Mouse (Mus musculus) forebrain, postnatal 0 days (tissue): ENCODE measurements around the gene Hoxa6. TPM values are rescaled to one million over a fixed set of nuclear protein-coding genes. Genes with fewer than 3 reads are reported as not detected.

Experiments
- ATAC-seq: fragments of 200-750 bp; cut with Nextera tagmentation; 2 replicates; pipeline ENCODE4 v1.8.0; 2017; ENCODE audit warnings: mild to moderate bottlenecking, moderate library complexity
- DNase-seq: peaks from one replicate; pipeline ENCODE4 v3.0.0-alpha.2; 2015
- H3K27ac ChIP-seq: fragments of 300-500 bp; sonication (generic); 2 replicates; pipeline ENCODE4 v1.5.1; 2014; ENCODE audit warnings: low read depth, mild to moderate bottlenecking, antibody characterized with exemption, low read length, moderate library complexity, mixed read lengths
- H3K27me3 ChIP-seq: fragments of 300-500 bp; sonication (generic); 2 replicates; pipeline ENCODE4 v1.6.1; 2014; ENCODE audit warnings: mild to moderate bottlenecking, low read length, mixed read lengths; ENCODE audit not compliant: insufficient read depth
- H3K36me3 ChIP-seq: fragments of 300-500 bp; sonication (generic); 2 replicates; pipeline ENCODE4 v1.6.1; 2014; ENCODE audit warnings: mild to moderate bottlenecking, moderate library complexity; ENCODE audit not compliant: insufficient read depth
- H3K4me1 ChIP-seq: fragments of 300-500 bp; sonication (generic); 2 replicates; pipeline ENCODE4 v1.6.1; 2014; ENCODE audit warnings: antibody characterized with exemption; ENCODE audit not compliant: insufficient read depth
- H3K4me2 ChIP-seq: fragments of 300-500 bp; sonication (generic); 2 replicates; pipeline ENCODE4 v1.6.1; 2014; ENCODE audit warnings: low read depth, mild to moderate bottlenecking, moderate library complexity
- H3K4me3 ChIP-seq: fragments of 300-500 bp; sonication (generic); 2 replicates; pipeline ENCODE4 v1.5.1; 2014; ENCODE audit warnings: low read depth, low read length, mixed read lengths
- H3K9ac ChIP-seq: fragments of 300-500 bp; sonication (generic); 2 replicates; pipeline ENCODE4 v1.6.1; 2014; ENCODE audit warnings: mild to moderate bottlenecking
- H3K9me3 ChIP-seq: fragments of 300-500 bp; sonication (generic); 2 replicates; pipeline ENCODE4 v1.6.1; 2016; ENCODE audit warnings: low read length
- CTCF ChIP-seq: sonication (generic); IDR thresholded peaks from 2 replicates; pipeline ENCODE4 v1.5.1; 2016; ENCODE audit warnings: antibody characterized with exemption, control low read depth, low read depth
- WGBS: fragments of 180-500 bp; shearing (Covaris S2); extraction: QIAGEN DNeasy Blood & Tissue Kit; methylation state at CpG from one replicate; pipeline ENCODE4 v1.1.7; 2014; 5-methylcytosine and 5-hydroxymethylcytosine counted together
- polyA plus RNA-seq: library from polyadenylated mRNA; unstranded; fragments of >200 nt; fragmentation: Nextera tagmentation; extraction: Ambion mirVana; gene quantifications from 2 replicates; pipeline ENCODE4 v1.2.1, GENCODE M21; 2015
- total RNA-seq: library from RNA; depleted of rRNA; stranded (reverse); fragments of >200 nt; gene quantifications from 2 replicates; pipeline ENCODE4 v1.2.3, GENCODE M21; 2014

The Hoxa6 gene
- total and polyA plus RNA-seq, 2 experiments from 2014 or later, result not detected

DNA sequence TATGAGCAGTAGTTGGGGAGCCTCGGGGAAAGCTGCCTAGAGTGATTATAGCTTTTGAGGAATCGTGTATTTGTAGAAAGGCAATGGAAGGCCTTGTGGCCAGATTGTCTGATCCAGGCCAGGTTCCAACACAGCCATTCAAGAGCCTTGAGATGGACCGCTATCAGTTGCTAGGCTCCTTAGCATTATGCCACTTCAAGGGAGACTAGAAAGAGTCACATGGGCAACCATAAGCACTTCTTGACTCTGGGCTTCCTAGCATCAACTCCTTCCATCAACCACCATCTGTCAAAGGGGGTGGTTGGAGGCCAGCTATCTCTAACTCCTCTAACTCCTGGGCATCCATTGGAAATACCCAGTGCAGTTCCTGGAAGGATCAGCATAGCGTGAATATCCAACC, 41.3 kb upstream of the Hoxa6 start:
- Histone ChIP-seq H3K4me2 (no peak overlapping the region), H3K27me3 (peaks cover 93% of the 10 kb centered on the region), H3K9me3 (no peaks in the 10 kb centered on the region), H3K4me3 (no peak overlapping the region), H3K36me3 (no peaks in the 10 kb centered on the region), H3K4me1 (no peaks in the 10 kb centered on the region), H3K9ac (no peak overlapping the region), H3K27ac (no peak overlapping the region)
- 2% methylated on average over 4 of the region's 4 CpGs for WGBS
- DNase-seq, result no peak
- no peak for ATAC-seq
- TF ChIP-seq CTCF, result no peak

DNA sequence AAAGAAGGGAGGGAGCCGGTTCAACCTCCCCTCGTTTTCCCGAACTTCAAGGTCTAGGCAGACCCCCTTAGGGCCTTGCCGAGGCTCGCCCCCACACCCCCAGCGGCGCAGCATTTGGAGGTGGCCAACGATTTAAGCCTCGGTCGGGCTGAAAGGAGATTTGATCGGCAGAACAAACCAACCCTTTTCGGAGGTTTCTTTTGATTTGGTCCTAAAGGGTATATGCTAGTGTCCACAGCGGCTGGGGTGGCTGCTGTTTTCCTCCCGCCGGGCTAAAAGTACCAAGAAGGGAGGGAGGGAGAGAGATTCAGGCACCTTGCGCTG, 40.9 kb upstream of the Hoxa6 start:
- no peak for DNase-seq
- peaks cover 94% of the 10 kb centered on the region for H3K27me3 ChIP-seq
- no peak overlapping the region for H3K27ac ChIP-seq
- H3K4me2 ChIP-seq, result no peak overlapping the region
- H3K36me3 ChIP-seq, result no peaks in the 10 kb centered on the region
- no peaks in the 10 kb centered on the region for H3K4me1 ChIP-seq
- no peak for ATAC-seq
- H3K9me3 ChIP-seq, result no peaks in the 10 kb centered on the region
- no peak for TF ChIP-seq CTCF
- H3K9ac ChIP-seq, result no peak overlapping the region
- WGBS, result 2% methylated on average over 16 of the region's 16 CpGs
- no peak overlapping the region for H3K4me3 ChIP-seq

DNA sequence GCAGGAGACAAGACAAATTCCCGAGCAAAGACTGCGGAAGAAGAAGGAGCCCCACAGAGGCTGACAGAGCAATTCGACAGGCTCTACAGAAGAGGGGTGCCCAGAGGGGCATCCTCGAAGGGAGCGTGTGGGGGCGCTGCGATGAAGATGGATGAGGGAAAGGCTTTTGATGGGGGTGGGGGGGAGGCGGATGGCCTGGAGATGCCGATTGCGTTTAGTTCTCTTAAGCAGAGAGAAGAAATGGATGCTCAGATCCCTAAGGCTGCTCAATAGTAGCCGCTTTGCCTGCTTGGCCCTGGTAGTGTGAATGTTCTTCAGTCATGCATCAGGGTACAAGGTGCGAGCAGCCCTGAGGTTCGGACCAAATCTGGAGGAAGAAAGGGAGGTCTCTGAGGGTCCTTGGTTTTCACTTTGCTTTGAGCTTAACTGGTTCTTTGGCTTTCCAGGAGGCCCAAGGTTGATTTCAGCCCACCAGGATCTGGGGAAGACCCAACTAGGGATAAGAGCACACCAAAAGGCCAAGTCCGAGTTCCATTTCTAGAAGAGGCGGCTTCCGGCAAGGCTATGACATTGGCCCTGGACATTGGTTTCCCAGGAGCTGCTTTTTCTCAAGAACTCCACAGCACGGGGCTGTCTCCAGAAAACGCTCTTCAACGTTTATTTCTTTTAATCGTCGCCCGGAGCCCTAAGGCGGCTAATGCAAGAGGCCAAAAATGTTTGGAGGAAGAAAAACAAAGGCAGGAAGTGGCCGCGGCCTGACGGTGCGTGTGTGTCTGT, 40.3 kb upstream of the Hoxa6 start:
- DNase-seq (no peak), ATAC-seq (no peak)
- peaks cover 95% of the 10 kb centered on the region for H3K27me3 ChIP-seq
- H3K4me1 ChIP-seq, result no peaks in the 10 kb centered on the region
- H3K9me3 ChIP-seq, result no peaks in the 10 kb centered on the region
- WGBS, result 3% methylated on average over 27 of the region's 27 CpGs
- H3K27ac ChIP-seq, result no peak overlapping the region
- no peak overlapping the region for H3K4me3 ChIP-seq
- no peaks in the 10 kb centered on the region for H3K36me3 ChIP-seq
- H3K4me2 ChIP-seq, result no peak overlapping the region
- no peak overlapping the region for H3K9ac ChIP-seq
- TF ChIP-seq CTCF, result no peak

DNA sequence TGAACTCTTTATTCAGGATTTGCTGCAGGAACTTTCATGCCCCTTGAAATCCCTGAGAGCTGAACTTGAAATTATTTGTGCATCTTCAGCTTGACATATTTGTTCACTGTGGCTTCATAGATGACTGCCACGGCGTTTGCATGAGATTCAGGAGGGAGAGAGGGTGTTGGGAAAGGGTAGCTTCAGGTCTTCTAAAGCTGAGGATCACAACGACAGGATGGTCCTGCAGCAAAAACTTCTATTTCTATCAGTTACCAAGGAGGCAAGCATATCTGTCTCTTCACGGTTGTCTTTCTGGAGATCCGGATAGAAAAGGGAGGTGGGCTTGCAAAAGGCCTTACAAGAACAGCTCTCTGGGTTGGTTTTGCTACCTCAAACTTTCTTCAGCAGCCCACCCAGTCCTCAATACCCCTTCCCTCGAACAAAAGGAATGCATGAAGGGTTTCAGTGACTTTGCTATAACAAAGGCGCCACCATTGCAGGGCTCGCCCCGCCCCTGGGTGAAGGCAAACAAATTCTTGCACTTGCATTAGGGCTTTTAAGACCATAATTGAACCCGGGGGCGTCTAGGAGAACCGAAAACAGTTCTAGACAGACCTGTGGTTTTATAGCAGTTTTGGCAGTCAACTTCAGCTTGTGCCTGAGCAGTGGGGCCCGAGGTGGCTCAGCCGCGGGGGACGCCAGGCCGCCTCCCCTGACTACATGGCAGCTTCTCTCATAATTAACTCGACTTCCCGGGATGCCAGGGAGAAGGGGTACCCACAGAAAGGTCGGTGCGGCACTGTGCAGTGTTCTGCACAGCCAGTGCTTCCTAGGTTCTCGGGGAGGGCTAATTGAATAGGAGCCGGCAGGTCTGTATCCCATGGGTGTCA, 39.5 kb upstream of the Hoxa6 start:
- Histone ChIP-seq H3K4me3 (no peak overlapping the region), H3K36me3 (no peaks in the 10 kb centered on the region), H3K4me1 (no peaks in the 10 kb centered on the region), H3K9me3 (no peaks in the 10 kb centered on the region), H3K9ac (no peak overlapping the region), H3K27ac (no peak overlapping the region), H3K27me3 (peaks cover 95% of the 10 kb centered on the region), H3K4me2 (no peak overlapping the region)
- no peak for TF ChIP-seq CTCF
- ATAC-seq (no peak), DNase-seq (no peak)
- WGBS, result 3% methylated on average over 23 of the region's 23 CpGs

DNA sequence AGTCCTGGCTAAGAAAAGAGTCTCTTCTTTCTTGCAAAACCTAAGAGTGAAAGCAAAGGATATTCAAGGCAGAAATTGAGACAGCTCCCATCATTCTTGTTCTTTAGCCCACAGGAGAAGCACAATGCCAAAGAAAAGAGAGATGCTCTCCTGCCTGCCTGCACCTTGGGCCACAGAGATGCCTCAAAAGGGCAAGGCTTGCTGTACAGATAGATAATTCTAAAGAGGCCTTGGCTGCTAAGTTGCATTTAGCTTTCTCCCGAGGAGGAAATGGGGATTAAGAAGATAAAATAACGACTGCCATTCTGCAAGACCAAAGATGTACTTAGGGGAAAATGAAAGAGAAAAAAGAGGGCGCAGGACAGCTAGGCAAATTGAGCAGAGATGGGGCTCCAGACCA, 38.4 kb upstream of the Hoxa6 start:
- Histone ChIP-seq H3K9me3 (no peaks in the 10 kb centered on the region), H3K4me1 (no peaks in the 10 kb centered on the region), H3K27me3 (peaks cover 97% of the 10 kb centered on the region), H3K4me2 (no peak overlapping the region), H3K4me3 (no peak overlapping the region), H3K36me3 (no peaks in the 10 kb centered on the region), H3K9ac (no peak overlapping the region), H3K27ac (no peak overlapping the region)
- DNase-seq (no peak), ATAC-seq (no peak)
- no peak for TF ChIP-seq CTCF
- WGBS, result 3% methylated on average over 3 of the region's 3 CpGs

DNA sequence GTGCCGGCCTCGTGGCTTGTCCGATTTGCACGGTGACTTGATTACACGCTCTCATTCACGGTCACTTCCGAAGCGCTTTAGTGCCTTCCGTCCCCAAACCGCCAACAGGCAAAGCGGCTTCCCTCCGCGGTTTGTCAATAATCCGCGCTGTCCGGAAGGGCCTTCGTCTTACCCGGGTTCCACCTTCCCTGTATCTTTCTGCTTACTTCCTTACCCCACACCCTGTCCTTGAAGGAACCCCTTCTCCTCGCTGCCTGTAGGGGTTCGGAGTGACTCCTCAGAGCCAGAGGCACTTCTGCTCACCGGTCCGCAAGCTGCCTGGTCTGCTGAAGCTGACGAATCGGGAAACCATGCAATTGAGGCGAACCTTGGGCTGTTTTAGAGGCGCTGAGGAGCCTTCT, 37.9 kb upstream of the Hoxa6 start:
- no peak for DNase-seq
- no peaks in the 10 kb centered on the region for H3K36me3 ChIP-seq
- ATAC-seq, result no peak
- no peak overlapping the region for H3K4me2 ChIP-seq
- no peak overlapping the region for H3K9ac ChIP-seq
- no peaks in the 10 kb centered on the region for H3K9me3 ChIP-seq
- 2% methylated on average over 26 of the region's 26 CpGs for WGBS
- H3K4me1 ChIP-seq, result no peaks in the 10 kb centered on the region
- H3K27ac ChIP-seq, result no peak overlapping the region
- H3K27me3 ChIP-seq, result peaks cover 97% of the 10 kb centered on the region
- TF ChIP-seq CTCF, result no peak
- no peak overlapping the region for H3K4me3 ChIP-seq

DNA sequence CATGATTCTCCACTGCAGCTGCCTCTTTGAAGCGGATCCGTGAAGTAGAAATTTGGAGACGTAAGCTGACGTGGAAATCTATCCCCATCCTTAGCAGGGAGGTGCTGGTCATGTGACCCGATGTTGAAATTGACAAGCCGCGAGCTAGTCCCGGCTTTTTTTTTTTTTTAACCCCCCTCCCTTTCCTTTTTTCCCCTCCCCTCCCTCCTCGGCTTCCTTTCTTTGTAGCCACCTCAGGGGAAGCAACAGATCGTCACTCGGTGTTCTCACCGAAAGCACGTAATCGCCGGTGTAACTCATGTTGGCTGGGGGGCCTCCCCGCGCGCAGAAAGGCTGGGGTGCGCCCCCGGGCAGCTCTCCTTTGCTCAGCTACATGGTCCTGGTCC, 37.2 kb upstream of the Hoxa6 start, which contains the start of gene Hoxa11:
Hoxa11 (minus strand) TSS at position 54 of the 386 bp plus-strand sequence.
- H3K4me2 ChIP-seq, result no peak within 1 kb of the TSS
- no peaks in the 10 kb centered on the region for H3K9me3 ChIP-seq
- H3K27me3 ChIP-seq, result peaks cover 97% of the 10 kb centered on the region
- ATAC-seq (no peak), DNase-seq (no peak)
- H3K4me3 ChIP-seq, result no peak within 1 kb of the TSS
- 1% methylated on average over 20 of the region's 20 CpGs for WGBS
- H3K27ac ChIP-seq, result no peak within 1 kb of the TSS
- no peaks in the 10 kb centered on the region for H3K36me3 ChIP-seq
- no peak for TF ChIP-seq CTCF
- H3K4me1 ChIP-seq, result no peaks in the 10 kb centered on the region
- no peak within 1 kb of the TSS for H3K9ac ChIP-seq
